Mouse (Mus musculus) lung, postnatal 0 days (tissue): ENCODE results near the gene Sh3pxd2a.

ENCODE experiments used
- CTCF ChIP-seq: IDR thresholded peaks from 2 replicates; pipeline ENCODE4 v1.5.1; 2016; ENCODE audit warnings: antibody characterized with exemption, mild to moderate bottlenecking
- EP300 ChIP-seq: IDR thresholded peaks from 2 replicates; pipeline ENCODE4 v1.6.1; 2016; ENCODE audit warnings: antibody characterized with exemption, mild to moderate bottlenecking, control low read depth

DNA sequence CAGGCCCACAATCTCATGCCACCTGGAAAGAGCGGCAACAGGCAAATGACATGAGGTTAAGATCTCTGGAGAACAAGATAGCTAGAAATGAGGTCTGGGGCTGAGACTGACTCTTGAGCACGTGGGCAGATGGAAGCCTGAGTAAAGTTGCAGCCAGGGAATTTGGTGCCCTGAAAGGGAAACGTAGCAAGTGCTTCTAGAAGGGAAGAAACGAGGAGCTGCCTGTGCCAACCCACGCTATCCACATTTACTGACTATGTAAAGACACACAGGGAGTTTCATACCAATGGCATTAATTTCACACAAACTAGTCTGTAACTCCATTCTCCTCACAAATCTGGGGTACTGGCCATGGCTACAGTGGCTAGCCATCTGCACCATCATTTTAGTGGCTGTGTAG, 35.6 kb upstream of the Sh3pxd2a start:
- no peak for TF ChIP-seq CTCF
- TF ChIP-seq EP300, result no peak
